Mouse (Mus musculus): ENCODE data around the gene E130208F15Rik.

- no peak for TF ChIP-seq CTCF (IDR thresholded peaks at IDR 0.05; ENCODE audit: low read depth)
- no peak for TF ChIP-seq EP300 (IDR thresholded peaks at IDR 0.05; ENCODE audit: low read depth)
Measured at GRCm38 (mm10) chr7:30362652-30363343, 41.3 kb downstream of the E130208F15Rik start, which contains the start of gene Lrfn3.

Data from liver, postnatal 0 days (tissue).